In genomic region chr10:84576029-84576394, GRCm38 (mm10) we compare ENCODE assay signal across 8 mouse cellular contexts. TPM values are rescaled to one million over a fixed set of nuclear protein-coding genes. Genes with fewer than 3 reads are reported as not detected.
DNase-seq lines count a peak whose midpoint lies in the region; ATAC-seq and TF ChIP-seq lines count a peak whose summit lies in the region.

No protein-coding gene starts in this region.

- H3K36me3 ChIP-seq in kidney, embryonic 14.5 days (ENCODE audit: control insufficient read depth, insufficient read depth, low read length) = no peaks in the 10 kb centered on the region
- H3K36me3 ChIP-seq in hindbrain, embryonic 10.5 days = no peaks in the 10 kb centered on the region

- peak; percentile 64; the same call in 1 of the 2 replicates for ATAC-seq in kidney, embryonic 14.5 days (ENCODE audit: low FRiP score, low TSS enrichment)
- ATAC-seq in megakaryocyte progenitor cell, adult 5-6 weeks (replicated peaks; ENCODE audit: poor library complexity) = peak; percentile 67

- no peak overlapping the region for H3K9ac ChIP-seq in kidney, embryonic 14.5 days (ENCODE audit: low read depth, low read length)

- TF ChIP-seq CTCF in bone marrow, adult 2 months (IDR thresholded peaks at IDR 0.05; ENCODE audit: control insufficient read depth, insufficient read depth, low read length) = no peak

- peak overlapping the region; percentile 89 for H3K4me3 ChIP-seq in kidney, embryonic 14.5 days (ENCODE audit: low read length)
- H3K4me3 ChIP-seq in bone marrow, adult 2 months (replicated peaks; ENCODE audit: control insufficient read depth, low read depth, low read length) = peak overlapping the region; percentile 84
- H3K4me3 ChIP-seq in hindbrain, embryonic 10.5 days = peak overlapping the region; percentile 89

- no peaks in the 10 kb centered on the region for H3K27me3 ChIP-seq in kidney, embryonic 14.5 days (ENCODE audit: control insufficient read depth, insufficient read depth, low read length)
- H3K27me3 ChIP-seq in hindbrain, embryonic 10.5 days (ENCODE audit: insufficient read depth, poor library complexity, severe bottlenecking) = peaks cover 10% of the 10 kb centered on the region

- WGBS in kidney, embryonic 14.5 days = 1% methylated on average over 14 of the region's 14 CpGs
- under 1% methylated on average over 14 of the region's 14 CpGs for WGBS in bone marrow, adult 2 months
- 1% methylated on average over 14 of the region's 14 CpGs for WGBS in hindbrain, embryonic 10.5 days

- DNase-seq in kidney, postnatal 4 days = no peak
- DNase-seq in hindbrain, embryonic 10.5 days (ENCODE audit: low spot score) = no peak
- DNase-seq in gastrocnemius, adult 18-20 months (ENCODE audit: low spot score) = no peak
- no peak for DNase-seq in cerebellum, postnatal 10 days
- no peak for DNase-seq in retina, postnatal 1 day

- no peaks in the 10 kb centered on the region for H3K9me3 ChIP-seq in kidney, embryonic 14.5 days (ENCODE audit: control insufficient read depth, low read length)
- no peaks in the 10 kb centered on the region for H3K9me3 ChIP-seq in hindbrain, embryonic 10.5 days

- H3K4me1 ChIP-seq in kidney, embryonic 14.5 days (ENCODE audit: control insufficient read depth, insufficient read depth, low read length) = peaks cover 7% of the 10 kb centered on the region; the same call in 1 of the 2 replicates
- H3K4me1 ChIP-seq in bone marrow, adult 2 months (ENCODE audit: control insufficient read depth, insufficient read depth, low read length) = peaks cover 4% of the 10 kb centered on the region
- peaks cover 23% of the 10 kb centered on the region for H3K4me1 ChIP-seq in hindbrain, embryonic 10.5 days (replicated peaks)

- no peak overlapping the region for H3K27ac ChIP-seq in kidney, embryonic 14.5 days (ENCODE audit: low read depth, low read length)
- peak overlapping the region; percentile 87 for H3K27ac ChIP-seq in bone marrow, adult 2 months (ENCODE audit: control insufficient read depth, insufficient read depth, low read depth, low read length, poor library complexity)
- peak overlapping the region; percentile 95; the same call in 1 of the 2 replicates for H3K27ac ChIP-seq in hindbrain, embryonic 10.5 days

- peak overlapping the region; percentile 83 for H3K4me2 ChIP-seq in kidney, embryonic 14.5 days (replicated peaks; ENCODE audit: low read depth, low read length)

- no peak for TF ChIP-seq POLR2A in bone marrow, adult 2 months (IDR thresholded peaks at IDR 0.05; ENCODE audit: borderline replicate concordance, control insufficient read depth, low read depth, low read length)

RNA-seq across cellular contexts. Expression of gene Tcp11l2, which starts 0.4 kb away (rescaled TPM):
- 6.5 and 11.3 TPM in 2 replicates for polyA plus RNA-seq in kidney, embryonic 14.5 days (2014; fragmentation: Nextera tagmentation; extraction: Ambion mirVana)
- 35.7 and 37.2 TPM in 2 replicates for polyA plus RNA-seq in bone marrow, adult 2 months (2011; ENCODE audit: insufficient read depth, insufficient read length, low replicate concordance, missing spikeins)
- 3.3 and 6.6 TPM in 2 replicates for polyA plus RNA-seq in hindbrain, embryonic 10.5 days (2016; fragmentation: Nextera tagmentation; extraction: Ambion mirVana)
- total RNA-seq in megakaryocyte progenitor cell, adult 5-6 weeks (2015) = 12.4 and 14.6 TPM in 2 replicates
- 7.0 and 10.1 TPM in 2 replicates for total RNA-seq in megakaryocyte progenitor cell, adult 5-6 weeks (2017)
- 10 to 100 TPM; 35.9 to 52.2 TPM for total RNA-seq in gastrocnemius, adult 18-20 months (2021)

RNA-seq across cellular contexts. Expression of gene Ckap4, which starts 42.1 kb away (rescaled TPM):
- 87.6 and 121 TPM in 2 replicates for polyA plus RNA-seq in kidney, embryonic 14.5 days (2014; fragmentation: Nextera tagmentation; extraction: Ambion mirVana)
- 12.5 and 27.6 TPM in 2 replicates for polyA plus RNA-seq in bone marrow, adult 2 months (2011; ENCODE audit: insufficient read depth, insufficient read length, low replicate concordance, missing spikeins)
- 72.6 and 77.2 TPM in 2 replicates for polyA plus RNA-seq in hindbrain, embryonic 10.5 days (2016; fragmentation: Nextera tagmentation; extraction: Ambion mirVana)
- total RNA-seq in megakaryocyte progenitor cell, adult 5-6 weeks (2015) = 72.5 and 84.2 TPM in 2 replicates
- 63.4 and 70.0 TPM in 2 replicates for total RNA-seq in megakaryocyte progenitor cell, adult 5-6 weeks (2017)
- total RNA-seq in gastrocnemius, adult 18-20 months (2021) = 1 to 10 TPM; 5.7 to 8.4 TPM

RNA-seq across cellular contexts. Expression of gene Polr3b, which starts 46.1 kb away (rescaled TPM):
- polyA plus RNA-seq in kidney, embryonic 14.5 days (2014; fragmentation: Nextera tagmentation; extraction: Ambion mirVana) = 12.3 and 21.7 TPM in 2 replicates
- 8.5 and 15.9 TPM in 2 replicates for polyA plus RNA-seq in bone marrow, adult 2 months (2011; ENCODE audit: insufficient read depth, insufficient read length, low replicate concordance, missing spikeins)
- 13.2 and 15.6 TPM in 2 replicates for polyA plus RNA-seq in hindbrain, embryonic 10.5 days (2016; fragmentation: Nextera tagmentation; extraction: Ambion mirVana)
- 23.9 and 29.3 TPM in 2 replicates for total RNA-seq in megakaryocyte progenitor cell, adult 5-6 weeks (2015)
- total RNA-seq in megakaryocyte progenitor cell, adult 5-6 weeks (2017) = 29.4 and 45.9 TPM in 2 replicates
- 1 to 10 TPM; 8.8 to 10.0 TPM for total RNA-seq in gastrocnemius, adult 18-20 months (2021)
